Mouse (Mus musculus) yolk sac, embryonic 10.5 days (tissue): ENCODE data around the gene Gm21767.
"Not testable (repeated sequence)": the region's sequence is repeated elsewhere in the genome, so short reads cannot be mapped to it uniquely, and the experiment has no call there.

Experiments used
- DNase-seq: peaks from one replicate; pipeline ENCODE4 v3.0.0-alpha.2; 2017; ENCODE audit warnings: low spot score

Gm21767 gene

DNA sequence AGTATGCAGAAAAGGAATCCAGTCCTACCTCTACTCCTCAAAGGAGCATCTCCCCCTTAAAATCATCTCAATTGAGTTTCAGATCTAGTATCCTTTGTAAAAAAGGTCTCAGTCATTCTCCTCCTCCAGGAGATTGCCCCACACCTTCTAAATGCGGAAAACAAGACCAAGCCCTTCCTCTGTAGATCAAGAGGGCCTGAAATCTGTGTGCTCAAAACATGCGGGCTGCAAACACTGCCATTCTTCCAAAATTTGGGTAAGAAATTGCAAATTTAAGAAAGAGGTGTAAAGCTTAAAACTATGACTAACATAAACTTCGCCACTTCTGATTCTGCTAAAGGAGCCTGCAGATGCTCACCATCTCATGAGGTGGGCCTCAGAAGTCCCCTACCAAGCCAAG, at the start of gene Gm21767:
Gene Gm21767, plus strand, starts transcription at position 301 of the 400 bp plus-strand sequence.
- not testable (repeated sequence) for DNase-seq
